Mouse (Mus musculus) myocyte (in vitro differentiated cells): ENCODE measurements around the gene Iglon5.

Experiments
- CEBPB ChIP-seq: IDR thresholded peaks from 2 replicates; pipeline ENCODE4 v1.6.1; 2011; ENCODE audit warnings: mild to moderate bottlenecking, moderate library complexity; ENCODE audit not compliant: poor library complexity, insufficient read depth, severe bottlenecking
- E2F4 ChIP-seq: IDR thresholded peaks from one replicate; pipeline ENCODE4 v1.6.1; 2011; ENCODE audit warnings: mild to moderate bottlenecking, control low read depth, moderate library complexity; ENCODE audit not compliant: insufficient read depth
- MAX ChIP-seq: IDR thresholded peaks from one replicate; pipeline ENCODE4 v1.6.1; 2011; ENCODE audit warnings: low read depth, mild to moderate bottlenecking, control low read depth
- MYOD1 ChIP-seq, 3 experiments: IDR thresholded peaks; one replicate each; pipeline ENCODE4 v1.6.1; 2011; ENCODE audit warnings: control low read depth in 2 of 3, low read depth in 2 of 3, mild to moderate bottlenecking in 2 of 3, moderate library complexity in 1 of 3; ENCODE audit not compliant: insufficient read length in 2 of 3, control insufficient read depth in 1 of 3
- MYOG ChIP-seq, 3 experiments: IDR thresholded peaks; one replicate each; pipeline ENCODE4 v1.6.1; 2011; ENCODE audit warnings: control low read depth in 2 of 3, low read depth in 2 of 3, mild to moderate bottlenecking in 2 of 3; ENCODE audit not compliant: insufficient read length in 2 of 3, control insufficient read depth in 1 of 3, insufficient read depth in 1 of 3
- POLR2A ChIP-seq: IDR thresholded peaks from one replicate; pipeline ENCODE4 v1.6.1; 2011; ENCODE audit warnings: low read depth, mild to moderate bottlenecking, control low read depth, moderate library complexity; ENCODE audit not compliant: insufficient read length
- POLR2AphosphoS2 ChIP-seq: IDR thresholded peaks from one replicate; pipeline ENCODE4 v1.6.1; 2011; ENCODE audit warnings: low read depth, control low read depth; ENCODE audit not compliant: insufficient read length
- REST ChIP-seq: IDR thresholded peaks from one replicate; pipeline ENCODE4 v1.6.1; 2011; ENCODE audit warnings: mild to moderate bottlenecking, control low read depth, moderate library complexity; ENCODE audit not compliant: insufficient read depth, insufficient read length
- SRF ChIP-seq: IDR thresholded peaks from one replicate; pipeline ENCODE4 v1.6.1; 2011; ENCODE audit warnings: low read depth; ENCODE audit not compliant: control insufficient read depth, insufficient read length
- TCF12 ChIP-seq: IDR thresholded peaks from one replicate; pipeline ENCODE4 v1.6.1; 2011; ENCODE audit warnings: mild to moderate bottlenecking, control low read depth; ENCODE audit not compliant: poor library complexity, insufficient read depth, severe bottlenecking
- TCF3 ChIP-seq: IDR thresholded peaks from one replicate; pipeline ENCODE4 v1.6.1; 2011; ENCODE audit warnings: low read depth, control low read depth; ENCODE audit not compliant: insufficient read length
- USF1 ChIP-seq: IDR thresholded peaks from one replicate; pipeline ENCODE4 v1.6.1; 2011; ENCODE audit warnings: low read depth, mild to moderate bottlenecking, control low read depth, moderate library complexity

DNA sequence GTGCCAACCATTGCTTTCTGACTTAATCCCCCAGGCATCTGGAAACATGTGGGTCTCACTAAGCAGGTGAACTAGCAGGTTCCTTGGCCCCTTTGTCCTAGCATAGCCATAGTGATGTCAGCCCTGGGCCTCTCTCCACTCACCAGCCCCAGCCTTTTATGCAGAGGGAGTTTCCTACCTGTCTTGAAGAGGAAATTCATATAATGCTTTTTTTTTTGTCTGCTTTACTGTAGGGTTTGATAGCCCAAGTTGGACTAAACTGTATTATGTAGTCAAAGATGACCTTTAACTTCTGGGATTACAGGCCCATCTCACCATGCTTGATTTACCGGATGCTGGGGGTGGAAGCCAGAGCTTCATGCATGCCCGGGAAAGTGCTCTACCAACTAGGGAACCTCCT is 40.1 kb downstream of the Iglon5 start:
- TF ChIP-seq MYOG (IDR thresholded peaks at IDR 0.05; ENCODE audit: control insufficient read depth in 1 of 3, insufficient read depth in 1 of 3, insufficient read length in 2 of 3, low read depth in 2 of 3) (no peak), POLR2A (no peak), POLR2AphosphoS2 (no peak), USF1 (no peak), MYOD1 (IDR thresholded peaks at IDR 0.05; ENCODE audit: control insufficient read depth in 1 of 3, insufficient read length in 2 of 3, low read depth in 2 of 3) (no peak), MAX (no peak), TCF12 (no peak), CEBPB (no peak), REST (no peak), E2F4 (no peak), TCF3 (no peak), SRF (no peak)
